Mouse (Mus musculus): Measurements from ENCODE around the gene Map2k2.

DNA sequence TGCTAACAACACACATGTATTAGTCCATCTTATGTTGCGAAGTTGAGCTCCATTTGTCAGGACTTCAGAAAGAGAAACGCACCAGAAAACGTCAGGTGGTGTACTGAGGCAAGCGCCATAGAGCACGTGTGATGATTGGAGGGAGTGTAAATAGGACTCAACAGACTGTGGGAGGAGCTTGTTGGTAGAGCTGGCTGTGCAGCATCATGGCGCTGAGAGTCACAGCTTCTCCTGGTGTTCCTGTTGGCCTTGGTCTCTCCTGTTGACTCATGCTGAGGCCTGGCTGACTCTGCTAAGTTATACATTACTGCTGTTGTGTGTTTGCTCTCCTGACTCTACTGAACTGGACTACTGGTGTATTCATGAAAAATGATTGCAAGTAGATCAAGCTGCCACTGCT lies 7.2 kb downstream of the Map2k2 start:
- no peak for TF ChIP-seq ETS1 (IDR thresholded peaks at IDR 0.05; ENCODE audit: low read depth, low read length)
- TF ChIP-seq POLR2A (IDR thresholded peaks at IDR 0.05; ENCODE audit: control insufficient read depth in 1 of 2, insufficient read depth in 1 of 2, low read depth in 1 of 2, low read length in 2 of 2, poor library complexity in 1 of 2): no peak
- no peak for TF ChIP-seq USF2 (IDR thresholded peaks at IDR 0.05; ENCODE audit: borderline replicate concordance in 1 of 2, insufficient read depth in 1 of 2, low read depth in 1 of 2, low read length in 2 of 2)
- TF ChIP-seq MAFK (IDR thresholded peaks at IDR 0.05; ENCODE audit: borderline replicate concordance, low read depth, low read length): no peak

All from MEL (cell line).